Mouse (Mus musculus) embryo, embryonic 9.5 days (tissue): ENCODE measurements around the gene Ppfia1.

Source experiments
- DNase-seq: peaks from one replicate; pipeline ENCODE4 v3.0.0-alpha.2; 2017; ENCODE audit errors: extremely low spot score

Gene Ppfia1

DNA sequence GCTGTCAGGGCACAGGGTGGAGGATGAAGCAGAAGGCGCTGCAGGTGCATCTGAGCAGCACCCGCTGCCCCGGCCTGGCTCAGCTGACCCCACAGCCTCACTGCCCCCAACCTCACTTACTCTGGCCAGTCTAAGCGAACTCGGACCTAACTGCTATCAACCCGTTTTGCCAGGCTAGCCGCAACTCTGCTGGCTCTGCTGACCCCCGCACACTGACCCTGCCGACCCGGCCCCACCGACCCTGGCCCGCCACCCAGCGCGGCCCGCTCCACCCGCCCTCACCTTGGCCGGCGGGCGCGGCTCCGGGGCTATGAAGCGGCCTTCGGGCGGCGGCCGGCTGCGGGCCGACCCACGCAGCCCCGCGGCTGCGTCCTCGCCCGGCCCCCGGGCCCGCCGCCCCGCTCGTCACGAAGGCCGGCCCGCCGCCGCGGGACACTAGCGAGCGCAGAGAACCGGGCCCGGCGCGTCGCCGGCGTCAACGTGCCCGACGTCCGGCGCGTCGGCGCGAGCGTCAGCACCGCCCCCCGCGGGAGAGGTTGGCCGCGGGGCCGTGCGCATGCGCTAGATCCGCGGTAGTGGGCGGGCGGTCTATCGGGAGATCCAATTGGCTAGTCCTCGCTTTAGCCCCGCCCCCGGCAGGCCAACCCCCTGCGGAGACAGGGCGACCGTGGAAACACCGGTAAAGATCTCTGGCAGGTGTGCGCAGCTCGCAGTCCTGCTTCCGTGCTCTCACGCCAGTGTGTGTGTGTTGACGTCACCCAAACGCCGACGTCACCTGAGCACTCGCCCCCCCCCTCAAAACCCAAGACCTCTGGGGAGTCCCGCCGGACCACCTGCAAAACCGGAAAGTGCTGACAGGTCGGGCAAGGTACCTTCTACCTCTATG lies at the start of gene Ppfia1:
Ppfia1 (minus strand) TSS at position 493 of the 886 bp plus-strand sequence.
- DNase-seq: peak; percentile 97

DNA sequence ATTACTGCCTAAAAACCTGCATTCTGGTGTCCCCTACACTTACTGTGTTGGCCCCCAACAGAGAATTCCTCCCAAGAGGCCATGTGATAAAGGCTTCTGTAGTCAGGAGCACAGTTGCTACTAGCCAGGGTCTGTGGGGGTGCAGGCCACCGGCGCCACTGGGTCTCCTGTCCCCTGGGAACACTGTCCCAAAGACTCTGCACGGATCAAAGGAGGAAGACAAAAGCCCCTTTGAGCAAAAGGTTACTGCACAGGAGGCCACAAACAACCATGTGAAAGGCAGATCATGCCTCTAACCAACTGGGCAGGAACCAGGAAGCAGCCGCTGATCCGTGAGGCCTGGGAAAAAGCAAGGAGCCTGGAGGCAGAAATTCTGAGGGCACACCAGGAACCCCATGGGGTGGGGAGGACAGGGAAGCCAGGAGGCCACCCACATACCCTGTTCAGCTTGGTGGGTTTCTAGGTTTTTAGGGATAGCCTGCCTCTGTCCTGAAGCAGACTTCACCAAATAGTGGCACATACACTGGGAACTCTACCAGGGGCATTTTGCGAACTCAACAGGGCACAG lies 46.9 kb upstream of the Ppfia1 start:
- DNase-seq: no peak

GRCm38 (mm10) chr7:144589508-144589907 lies 36.0 kb upstream of the Ppfia1 start:
- DNase-seq: no peak

- no peak for DNase-seq
Observed at GRCm38 (mm10) chr7:144587291-144587690, 33.8 kb upstream of the Ppfia1 start.

DNA sequence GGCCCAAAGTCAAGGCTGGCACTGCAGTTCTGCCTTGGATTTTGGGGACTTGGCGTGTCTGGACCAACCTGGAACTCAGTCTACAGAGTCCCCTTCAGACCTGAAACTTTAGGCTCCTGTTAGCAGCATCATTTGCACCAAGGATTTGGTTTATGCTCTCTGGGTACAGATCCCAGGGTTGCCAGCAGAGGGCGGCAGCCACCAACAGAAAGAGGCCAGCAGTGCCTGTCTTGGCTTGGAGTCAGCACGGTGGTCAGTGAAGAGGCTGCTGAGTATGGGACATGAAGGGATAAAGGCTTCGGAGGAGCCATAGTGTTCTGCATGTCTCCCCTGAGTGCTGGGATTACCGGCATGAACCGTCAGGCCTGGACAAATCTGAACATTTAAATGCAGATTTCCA lies 32.1 kb upstream of the Ppfia1 start:
- peak; percentile 88 for DNase-seq

- peak; percentile 54 for DNase-seq
Observed at GRCm38 (mm10) chr7:144583619-144584018, 30.1 kb upstream of the Ppfia1 start.

DNA sequence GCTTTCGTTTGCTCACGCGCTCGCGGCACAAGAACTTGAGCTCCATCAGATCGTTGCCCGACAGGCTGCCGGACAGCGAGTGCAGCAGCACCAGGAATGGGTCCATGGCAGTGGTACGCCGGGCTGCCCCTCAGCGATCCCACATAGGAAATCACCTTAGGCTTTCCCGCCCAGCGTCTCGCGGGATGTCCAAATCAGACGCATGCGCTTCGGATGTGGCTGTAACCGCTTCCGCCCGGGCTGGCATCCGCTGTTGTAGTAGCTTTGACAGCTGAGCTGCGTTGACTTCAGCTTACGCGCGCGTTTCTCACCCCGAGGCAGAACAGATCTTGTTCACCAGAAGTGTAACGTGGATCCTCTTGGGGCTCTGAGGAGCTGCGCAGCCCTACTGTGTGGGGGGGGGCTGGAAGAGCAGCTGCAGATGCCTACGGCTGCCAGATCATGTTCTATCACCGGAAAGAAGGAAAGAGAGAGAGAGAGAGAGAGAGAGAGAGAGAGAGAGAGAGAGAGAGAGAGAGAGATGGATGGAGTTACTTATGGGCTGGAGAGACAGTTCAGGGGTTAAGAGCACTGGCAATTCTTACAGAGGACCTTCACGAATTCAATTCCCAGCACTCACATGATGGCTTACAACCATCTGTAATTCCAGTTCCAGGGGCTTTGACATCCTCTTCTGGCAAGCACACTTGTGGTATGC lies 28.9 kb upstream of the Ppfia1 start, which contains the start of gene Fadd:
Fadd (minus strand) TSS at position 180 of the 697 bp plus-strand sequence.
- peak; percentile 96 for DNase-seq

GRCm38 (mm10) chr7:144581559-144582283 lies 28.2 kb upstream of the Ppfia1 start:
- peak; percentile 90 for DNase-seq

GRCm38 (mm10) chr7:144577876-144578275 lies 24.3 kb upstream of the Ppfia1 start:
- DNase-seq: no peak

DNA sequence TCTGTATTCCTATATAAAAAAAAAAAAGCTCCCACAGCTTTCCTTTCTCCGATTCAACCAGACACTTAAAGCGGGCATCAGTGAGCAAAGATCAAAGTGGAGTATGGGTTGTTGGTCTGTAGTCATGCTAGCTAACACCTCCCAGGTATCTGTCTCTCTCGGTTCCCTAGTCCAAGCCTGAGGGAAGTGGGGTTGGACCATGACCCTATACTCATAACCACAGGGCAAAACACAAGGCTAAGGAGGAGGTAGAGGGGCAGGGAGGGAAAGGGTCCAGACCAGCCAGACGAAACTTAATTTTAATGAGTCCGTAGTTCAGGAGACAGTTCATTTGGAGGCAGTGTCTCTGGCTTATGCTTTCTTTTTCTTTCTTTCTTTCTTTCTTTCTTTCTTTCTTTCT lies 18.7 kb upstream of the Ppfia1 start:
- no peak for DNase-seq

GRCm38 (mm10) chr7:144571598-144571997 lies 18.1 kb upstream of the Ppfia1 start:
- no peak for DNase-seq

DNA sequence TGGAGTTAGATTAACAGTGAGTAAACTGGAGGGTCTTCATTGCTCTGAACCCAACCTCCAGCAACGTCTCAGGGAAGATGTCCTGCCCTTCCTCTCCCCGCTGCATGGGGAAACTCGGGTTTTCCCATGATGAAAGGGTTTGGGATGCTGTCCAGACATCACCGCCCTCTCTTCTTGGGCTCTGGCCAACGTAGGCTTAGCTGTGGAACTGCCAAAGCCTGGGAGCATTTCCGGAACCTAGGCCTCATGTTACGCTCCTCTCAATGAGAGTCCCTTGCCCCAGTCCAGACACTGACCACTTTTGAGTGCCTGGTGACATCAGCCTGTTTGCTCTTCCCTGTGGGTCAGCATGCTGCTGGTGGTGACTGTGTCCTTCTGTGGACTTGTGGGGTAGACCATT lies 15.9 kb upstream of the Ppfia1 start:
- no peak for DNase-seq

GRCm38 (mm10) chr7:144568091-144568490 lies 14.6 kb upstream of the Ppfia1 start:
- no peak for DNase-seq

- DNase-seq: no peak
Observed at GRCm38 (mm10) chr7:144566921-144567682, 13.6 kb upstream of the Ppfia1 start.

GRCm38 (mm10) chr7:144563456-144564155 lies 10.1 kb upstream of the Ppfia1 start:
- DNase-seq: no peak

DNA sequence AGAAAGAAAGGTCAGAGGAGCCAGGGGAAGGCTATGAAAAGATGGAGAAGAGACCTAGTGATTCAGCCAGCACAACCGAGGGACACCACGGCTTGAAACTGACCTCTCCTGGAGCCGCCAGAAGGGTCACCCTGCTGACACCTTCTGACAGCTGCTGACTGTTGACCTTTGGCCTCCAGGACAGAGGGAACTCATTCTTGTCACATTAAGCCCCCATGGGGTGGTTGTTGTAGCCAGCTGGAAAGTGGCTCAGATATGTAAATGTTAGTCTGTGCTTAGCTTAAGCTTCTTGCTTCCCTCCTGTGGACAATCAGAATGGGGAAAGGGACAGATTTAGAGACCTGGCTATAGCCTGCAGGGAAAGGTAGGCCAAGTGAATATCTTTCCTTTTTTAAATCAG lies 8.5 kb upstream of the Ppfia1 start:
- peak; percentile 63 for DNase-seq

DNA sequence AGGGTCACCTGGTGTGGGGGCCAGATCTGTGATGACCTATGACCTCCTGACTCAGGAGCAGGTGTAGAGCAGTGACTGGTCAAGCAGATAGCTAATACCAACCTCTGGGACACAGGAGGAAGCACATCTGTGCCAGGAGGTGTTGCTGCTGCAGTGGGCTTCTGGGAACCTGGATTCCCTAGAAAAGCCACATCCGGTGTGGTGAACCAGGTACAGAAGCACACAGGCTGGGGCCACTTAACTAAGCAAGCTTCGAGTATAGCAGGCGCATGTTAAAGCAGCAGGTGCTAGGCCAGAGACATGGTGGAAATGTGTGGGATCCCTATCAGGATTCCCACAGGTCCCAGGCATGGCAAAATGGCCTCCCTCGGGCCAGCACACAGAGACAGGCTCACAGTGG lies 7.1 kb upstream of the Ppfia1 start:
- DNase-seq: no peak

GRCm38 (mm10) chr7:144558552-144558951 lies 5.0 kb upstream of the Ppfia1 start:
- no peak for DNase-seq

GRCm38 (mm10) chr7:144554123-144554472 lies 569 bp upstream of the Ppfia1 start:
- DNase-seq: no peak

DNA sequence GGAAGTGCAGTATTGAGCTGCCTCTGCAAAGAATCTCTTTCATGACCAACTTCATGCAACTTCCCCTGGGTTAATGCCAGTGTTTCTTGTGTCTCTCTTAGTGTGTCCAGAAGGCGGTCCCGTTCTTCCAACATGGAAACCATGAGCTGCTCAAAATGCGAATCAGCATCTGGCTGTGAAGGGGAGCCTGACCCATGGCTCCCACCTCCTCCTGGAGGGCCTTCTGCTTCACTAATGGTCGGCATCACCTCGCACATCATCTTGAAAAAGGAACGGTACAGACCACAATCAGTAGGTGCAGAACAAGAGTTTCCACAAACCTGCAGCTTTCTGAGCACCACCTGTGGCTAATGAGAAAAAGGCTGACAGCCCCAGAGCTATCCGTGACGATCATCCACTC lies 1.3 kb downstream of the Ppfia1 start:
- DNase-seq: no peak

DNA sequence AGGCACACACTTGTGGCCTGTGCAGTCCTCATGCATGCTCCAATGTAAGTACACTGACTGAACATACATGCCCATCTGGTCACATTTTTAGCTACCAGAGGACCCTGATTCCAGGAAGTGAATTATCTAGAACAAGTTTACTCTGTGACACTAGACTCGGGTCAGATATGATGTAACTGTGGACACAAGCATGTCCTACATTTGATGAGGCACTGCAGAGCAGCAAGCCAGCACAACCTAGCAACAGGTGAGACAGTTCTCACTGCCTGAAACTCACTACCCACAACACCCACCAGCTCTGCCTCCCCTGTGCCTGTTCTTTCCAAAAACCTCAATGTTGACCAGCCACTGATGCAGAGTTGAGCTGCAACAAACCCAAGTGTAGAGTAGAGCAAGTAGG lies 2.7 kb downstream of the Ppfia1 start:
- no peak for DNase-seq
